Mouse (Mus musculus) bone marrow, adult 2 months (tissue): ENCODE data around the gene Them7. TPM values are rescaled to one million over a fixed set of nuclear protein-coding genes. Genes with fewer than 3 reads are reported as not detected.
A peak's percentile ranks its signal among the peaks of the same experiment; 100 is the strongest.

Experiments
- H3K27ac ChIP-seq: fragments of 200-500 bp; 2 replicates; pipeline ENCODE4 v1.5.1; 2012; ENCODE audit warnings: low read depth, mild to moderate bottlenecking, control low read depth, inconsistent platforms, low read length; ENCODE audit not compliant: control insufficient read depth, poor library complexity, insufficient read depth
- H3K4me1 ChIP-seq: fragments of 200-500 bp; 2 replicates; pipeline ENCODE4 v1.6.1; 2011; ENCODE audit warnings: low read length; ENCODE audit not compliant: control insufficient read depth, insufficient read depth
- H3K4me3 ChIP-seq: fragments of 200-500 bp; replicated peaks from 2 replicates; pipeline ENCODE3; 2011; ENCODE audit warnings: mild to moderate bottlenecking, low read depth, low read length, control low read depth; ENCODE audit not compliant: control insufficient read depth
- CTCF ChIP-seq: fragments of 200-500 bp; IDR thresholded peaks from 2 replicates; pipeline ENCODE4 v1.5.1; 2011; ENCODE audit warnings: low read length, control low read depth; ENCODE audit not compliant: control insufficient read depth, insufficient read depth
- POLR2A ChIP-seq: fragments of 200-500 bp; IDR thresholded peaks from 2 replicates; pipeline ENCODE4 v1.6.1; 2011; ENCODE audit warnings: low read depth, mild to moderate bottlenecking, control low read depth, low read length, borderline replicate concordance; ENCODE audit not compliant: control insufficient read depth
- WGBS: fragments of 180-500 bp; shearing (Covaris S2); methylation state at CpG from one replicate; pipeline ENCODE4 v1.1.7; 2018; 5-methylcytosine and 5-hydroxymethylcytosine counted together
- polyA plus RNA-seq: library from polyadenylated mRNA; stranded (reverse); fragments of >200 nt; gene quantifications from 2 replicates; pipeline ENCODE4 v1.2.4, GENCODE M21; 2011; ENCODE audit warnings: low replicate concordance; ENCODE audit not compliant: missing spikeins, insufficient read depth, insufficient read length

Gene Them7
- polyA plus RNA-seq, 1 experiment, result not detected

DNA sequence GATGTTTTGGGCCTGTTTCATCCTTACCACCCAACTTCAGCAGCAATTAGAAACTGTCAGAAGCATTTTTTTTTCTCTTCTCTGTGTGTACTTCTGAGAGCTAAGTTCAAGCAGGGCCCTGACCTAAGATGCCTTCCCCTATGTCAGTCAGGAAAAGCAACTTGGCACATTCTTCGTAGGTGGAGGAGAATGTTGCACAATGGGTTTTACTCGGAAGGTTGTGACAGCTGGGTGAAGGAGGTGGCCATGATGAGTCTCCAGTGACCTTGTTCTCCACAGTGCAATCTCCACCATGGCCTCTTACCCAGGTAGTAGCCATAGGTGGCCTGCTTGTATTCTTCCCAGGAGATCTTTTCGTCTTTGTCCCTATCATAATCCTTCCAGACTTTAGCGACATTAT, 170.3 kb downstream of the Them7 start:
- no peak overlapping the region for H3K4me3 ChIP-seq
- H3K4me1 ChIP-seq, result peaks cover 2% of the 10 kb centered on the region; the same call in 1 of the 2 replicates
- 66% methylated on average over 4 of the region's 4 CpGs for WGBS
- no peak for TF ChIP-seq CTCF
- no peak for TF ChIP-seq POLR2A
- no peak overlapping the region for H3K27ac ChIP-seq

- peaks cover 2% of the 10 kb centered on the region; the same call in 1 of the 2 replicates for H3K4me1 ChIP-seq
- WGBS, result 76% methylated on average over 9 of the region's 9 CpGs
- TF ChIP-seq CTCF, result no peak
- TF ChIP-seq POLR2A, result no peak
- H3K27ac ChIP-seq, result no peak overlapping the region
- H3K4me3 ChIP-seq, result no peak overlapping the region
These were observed 171.9 kb downstream of the Them7 start for GRCm38 (mm10) chr2:105396066-105396465.

- TF ChIP-seq CTCF (no peak), POLR2A (no peak)
- peak overlapping the region; percentile 17 for H3K4me3 ChIP-seq
- 43% methylated on average over 5 of the region's 5 CpGs for WGBS
- peaks cover 3% of the 10 kb centered on the region; the same call in 1 of the 2 replicates for H3K4me1 ChIP-seq
- no peak overlapping the region for H3K27ac ChIP-seq
These were observed 173.5 kb downstream of the Them7 start for GRCm38 (mm10) chr2:105397446-105398211.

DNA sequence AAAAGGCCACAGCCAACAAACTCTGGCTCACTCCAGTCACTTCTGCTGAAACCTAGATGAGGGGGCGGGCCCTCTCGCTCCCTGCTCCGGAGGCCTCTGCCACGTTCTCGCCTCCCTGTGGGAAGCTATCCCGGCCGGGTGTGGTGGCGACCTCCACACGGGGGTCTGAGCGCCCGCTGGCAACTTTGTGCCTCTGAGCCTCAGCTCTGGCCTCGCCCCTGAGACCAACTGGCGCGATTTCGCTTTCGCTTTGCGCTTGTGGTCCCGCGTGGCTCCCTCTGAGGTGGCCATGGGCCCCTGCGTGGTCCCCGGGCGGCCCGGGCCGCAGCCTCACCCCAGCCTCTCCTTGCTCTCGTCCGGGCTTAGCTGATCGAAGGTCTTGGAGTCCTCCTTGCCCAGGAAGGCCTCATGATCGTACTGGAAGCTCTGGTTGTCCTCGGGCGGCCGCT, 174.5 kb downstream of the Them7 start:
- no peak for TF ChIP-seq CTCF
- 0 out of 2 replicates have a peak, but pooled peaks have one; percentile 5 for TF ChIP-seq POLR2A
- 1% methylated on average over 31 of the region's 31 CpGs for WGBS
- Histone ChIP-seq H3K4me3 (peak overlapping the region; percentile 90), H3K27ac (peak overlapping the region; percentile 87), H3K4me1 (peaks cover 3% of the 10 kb centered on the region; the same call in 1 of the 2 replicates)

- Histone ChIP-seq H3K4me3 (peak within 1 kb of the TSS; percentile 90), H3K4me1 (peaks cover 3% of the 10 kb centered on the region; the same call in 1 of the 2 replicates), H3K27ac (peak within 1 kb of the TSS; percentile 87)
- WGBS, result under 1% methylated on average over 57 of the region's 57 CpGs
- TF ChIP-seq CTCF (no peak), POLR2A (peak; percentile 4; the same call in 1 of the 2 replicates)
These were observed 175.2 kb downstream of the Them7 start, which contains the start of gene Rcn1 for GRCm38 (mm10) chr2:105399085-105399891. TSS of gene Rcn1 (minus strand) at chr2:105399319.

- 77% methylated on average over 4 of the region's 4 CpGs for WGBS
- peaks cover 3% of the 10 kb centered on the region; the same call in 1 of the 2 replicates for H3K4me1 ChIP-seq
- H3K4me3 ChIP-seq, result no peak overlapping the region
- H3K27ac ChIP-seq, result no peak overlapping the region
- TF ChIP-seq POLR2A (no peak), CTCF (no peak)
These were observed 176.4 kb downstream of the Them7 start for GRCm38 (mm10) chr2:105400558-105400957.

- Histone ChIP-seq H3K4me3 (no peak overlapping the region), H3K4me1 (peaks cover 3% of the 10 kb centered on the region; the same call in 1 of the 2 replicates), H3K27ac (no peak overlapping the region)
- WGBS, result 48% methylated on average over 2 of the region's 2 CpGs
- no peak for TF ChIP-seq CTCF
- no peak for TF ChIP-seq POLR2A
These were observed 178.1 kb downstream of the Them7 start for GRCm38 (mm10) chr2:105402180-105402579.

- no peak overlapping the region for H3K4me3 ChIP-seq
- no peak overlapping the region for H3K27ac ChIP-seq
- WGBS, result 92% methylated on average over 4 of the region's 4 CpGs
- TF ChIP-seq CTCF, result no peak
- TF ChIP-seq POLR2A, result no peak
- no peaks in the 10 kb centered on the region for H3K4me1 ChIP-seq
These were observed 184.4 kb downstream of the Them7 start for GRCm38 (mm10) chr2:105408511-105408910.
